Mouse (Mus musculus) testis, adult 2 months (tissue): ENCODE results near the gene Bcap31. TPM values are rescaled to one million over a fixed set of nuclear protein-coding genes. Genes with fewer than 3 reads are reported as not detected.

Experiments used
- H3K27ac ChIP-seq: fragments of 200-500 bp; 2 replicates; pipeline ENCODE4 v1.5.1; 2012; ENCODE audit warnings: low read depth, low read length; ENCODE audit not compliant: control insufficient read depth, insufficient read depth
- H3K27me3 ChIP-seq: fragments of 200-500 bp; 2 replicates; pipeline ENCODE4 v1.6.1; 2012; ENCODE audit warnings: mild to moderate bottlenecking, low read length, moderate library complexity; ENCODE audit not compliant: control insufficient read depth, insufficient read depth
- H3K36me3 ChIP-seq: fragments of 200-500 bp; 2 replicates; pipeline ENCODE4 v1.6.1; 2012; ENCODE audit warnings: mild to moderate bottlenecking, low read length; ENCODE audit not compliant: control insufficient read depth, insufficient read depth
- H3K4me1 ChIP-seq: fragments of 200-500 bp; 2 replicates; pipeline ENCODE4 v1.6.1; 2012; ENCODE audit warnings: low read length; ENCODE audit not compliant: control insufficient read depth, insufficient read depth
- H3K4me3 ChIP-seq: fragments of 200-500 bp; 2 replicates; pipeline ENCODE4 v1.5.1; 2012; ENCODE audit warnings: low read depth, mild to moderate bottlenecking, low read length, moderate library complexity, mixed read lengths; ENCODE audit not compliant: control insufficient read depth
- CTCF ChIP-seq: fragments of 200-500 bp; IDR thresholded peaks from 2 replicates; pipeline ENCODE4 v1.5.1; 2012; ENCODE audit warnings: low read depth, mild to moderate bottlenecking, inconsistent platforms, low read length, moderate library complexity; ENCODE audit not compliant: control insufficient read depth, insufficient read depth, insufficient replicate concordance
- POLR2A ChIP-seq: fragments of 200-500 bp; IDR thresholded peaks from 2 replicates; pipeline ENCODE4 v1.6.1; 2012; ENCODE audit warnings: low read depth, mild to moderate bottlenecking, inconsistent platforms, low read length, moderate library complexity; ENCODE audit not compliant: control insufficient read depth
- polyA plus RNA-seq: library from polyadenylated mRNA; depleted of rRNA; stranded (reverse); fragments of >200 nt; gene quantifications from 2 replicates; pipeline ENCODE4 v1.2.3, GENCODE M21; 2012

Gene Bcap31
- polyA plus RNA-seq, 1 experiment, result 12.2 TPM

DNA sequence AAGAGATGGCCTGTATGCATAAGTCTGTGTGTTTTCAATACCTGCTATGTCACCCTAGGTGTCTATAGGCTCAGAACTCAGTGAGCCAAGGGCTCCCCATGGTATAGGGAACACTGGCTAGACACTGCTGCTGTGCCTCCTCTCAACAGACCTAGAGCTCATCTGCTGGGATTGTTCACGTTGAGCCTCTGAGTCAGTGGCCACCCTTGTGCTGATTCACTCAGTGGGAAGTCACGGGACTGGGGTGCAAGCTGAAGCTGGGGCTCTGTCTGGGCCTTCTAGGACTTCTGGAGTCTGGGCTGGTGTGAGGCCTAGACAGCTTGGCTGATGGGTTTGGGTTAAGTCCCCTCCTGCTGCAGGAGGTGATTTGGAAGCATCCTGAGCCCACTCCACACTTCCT, 40.7 kb downstream of the Bcap31 start:
- peak overlapping the region; percentile 8; the same call in 1 of the 2 replicates for H3K4me3 ChIP-seq
- TF ChIP-seq POLR2A (no peak), CTCF (no peak)
- no peaks in the 10 kb centered on the region for H3K36me3 ChIP-seq
- H3K4me1 ChIP-seq, result peaks cover 8% of the 10 kb centered on the region
- no peaks in the 10 kb centered on the region for H3K27me3 ChIP-seq
- no peak overlapping the region for H3K27ac ChIP-seq

GRCm38 (mm10) chrX:73673968-73674661, 41.9 kb downstream of the Bcap31 start:
- no peaks in the 10 kb centered on the region for H3K36me3 ChIP-seq
- H3K27me3 ChIP-seq, result no peaks in the 10 kb centered on the region
- H3K4me1 ChIP-seq, result peaks cover 8% of the 10 kb centered on the region
- peak overlapping the region; percentile 80 for H3K4me3 ChIP-seq
- TF ChIP-seq POLR2A (no peak), CTCF (no peak)
- no peak overlapping the region for H3K27ac ChIP-seq

GRCm38 (mm10) chrX:73673619-73673967, 42.4 kb downstream of the Bcap31 start:
- TF ChIP-seq CTCF, result no peak
- no peak for TF ChIP-seq POLR2A
- H3K4me1 ChIP-seq, result peaks cover 8% of the 10 kb centered on the region
- H3K4me3 ChIP-seq, result peak overlapping the region; percentile 80
- no peak overlapping the region for H3K27ac ChIP-seq
- no peaks in the 10 kb centered on the region for H3K36me3 ChIP-seq
- H3K27me3 ChIP-seq, result no peaks in the 10 kb centered on the region

DNA sequence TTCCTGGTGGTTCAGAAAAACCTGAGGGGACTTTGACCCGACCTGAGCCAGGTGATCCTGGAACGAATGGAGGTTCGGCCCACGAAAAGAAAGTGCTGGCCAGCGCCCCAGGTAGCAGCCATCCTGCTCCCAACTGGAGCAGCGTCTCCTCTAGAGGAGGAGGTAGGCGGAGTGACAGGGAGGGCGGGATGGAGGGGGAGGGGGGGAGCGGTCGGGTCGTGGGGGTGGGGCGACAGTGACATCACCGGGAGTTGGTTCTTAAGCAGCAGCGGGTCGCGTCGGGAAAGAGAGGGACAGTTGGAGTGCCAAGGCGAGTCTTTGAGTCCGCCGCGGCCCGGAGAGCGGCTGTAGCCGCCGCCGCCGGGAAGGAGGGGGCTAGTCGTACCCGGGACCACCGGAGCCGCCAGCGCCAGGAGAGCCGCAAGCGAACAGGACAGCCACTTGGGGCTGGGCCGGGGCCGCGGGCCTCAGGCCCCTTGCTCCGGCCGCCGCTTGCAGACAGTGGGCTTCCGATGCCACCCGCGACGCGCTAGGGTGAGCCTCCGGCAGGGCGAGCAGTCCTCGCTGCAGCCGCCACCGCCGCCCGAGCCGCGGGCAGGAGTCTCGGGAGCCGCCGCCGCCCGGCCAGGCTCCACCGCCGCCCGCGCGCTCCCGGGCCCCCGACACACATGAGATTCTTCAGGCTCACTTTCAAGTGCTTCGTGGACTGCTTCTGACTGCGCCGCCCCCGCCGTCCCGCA, 42.9 kb downstream of the Bcap31 start, which contains the start of gene Slc6a8:
Slc6a8 (plus strand) TSS at position 272 of the 740 bp plus-strand sequence.
- Histone ChIP-seq H3K27me3 (no peaks in the 10 kb centered on the region), H3K4me3 (peak within 1 kb of the TSS; percentile 80), H3K4me1 (peaks cover 8% of the 10 kb centered on the region), H3K36me3 (no peaks in the 10 kb centered on the region), H3K27ac (peak within 1 kb of the TSS; percentile 25; the same call in 1 of the 2 replicates)
- no peak for TF ChIP-seq CTCF
- TF ChIP-seq POLR2A, result no peak

GRCm38 (mm10) chrX:73672031-73672431, 43.9 kb downstream of the Bcap31 start:
- no peak for TF ChIP-seq POLR2A
- no peak; the same call in 1 of the 2 replicates for TF ChIP-seq CTCF
- no peaks in the 10 kb centered on the region for H3K36me3 ChIP-seq
- H3K27ac ChIP-seq, result no peak overlapping the region
- no peak overlapping the region for H3K4me3 ChIP-seq
- peaks cover 8% of the 10 kb centered on the region for H3K4me1 ChIP-seq
- no peaks in the 10 kb centered on the region for H3K27me3 ChIP-seq

DNA sequence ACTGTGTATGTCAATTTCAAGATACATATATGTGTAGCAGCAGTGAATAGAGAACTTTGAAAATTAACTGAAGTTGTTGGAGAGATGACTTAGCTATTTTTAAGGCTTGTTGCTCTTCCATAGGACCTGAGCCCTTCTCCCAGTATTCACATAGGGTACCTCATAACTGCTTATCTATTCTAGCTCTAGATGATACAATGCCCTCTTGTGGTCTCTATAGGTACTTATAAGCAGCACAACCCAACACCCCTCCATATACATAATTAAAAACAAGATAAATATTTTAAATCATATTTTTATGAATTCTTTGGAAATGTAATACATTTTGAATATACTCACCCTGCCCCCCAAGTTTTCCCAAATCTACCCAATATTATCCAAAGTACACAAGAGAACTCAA, 52.8 kb downstream of the Bcap31 start:
- Histone ChIP-seq H3K27me3 (no peaks in the 10 kb centered on the region), H3K4me1 (peaks cover 4% of the 10 kb centered on the region; the same call in 1 of the 2 replicates), H3K27ac (no peak overlapping the region), H3K36me3 (no peaks in the 10 kb centered on the region), H3K4me3 (no peak overlapping the region)
- no peak for TF ChIP-seq POLR2A
- TF ChIP-seq CTCF, result no peak

GRCm38 (mm10) chrX:73660284-73660665, 55.7 kb downstream of the Bcap31 start:
- Histone ChIP-seq H3K27ac (peak overlapping the region; percentile 12; the same call in 1 of the 2 replicates), H3K36me3 (no peaks in the 10 kb centered on the region), H3K4me1 (peaks cover 4% of the 10 kb centered on the region; the same call in 1 of the 2 replicates), H3K27me3 (no peaks in the 10 kb centered on the region), H3K4me3 (peak overlapping the region; percentile 24; the same call in 1 of the 2 replicates)
- TF ChIP-seq CTCF (no peak), POLR2A (no peak)
